Mouse (Mus musculus): Measurements from ENCODE around the gene Lrrc46. TPM values are rescaled to one million over a fixed set of nuclear protein-coding genes. Genes with fewer than 3 reads are reported as not detected.

The Lrrc46 gene
- polyA plus RNA-seq, 1 experiment from 2014 or later: 7.5 TPM

GRCm38 (mm10) chr11:97080291-97080690 lies 39.1 kb upstream of the Lrrc46 start:
- no peak overlapping the region for H3K4me3 ChIP-seq (ENCODE audit: low read depth, low read length)
- no peak overlapping the region for H3K27ac ChIP-seq (ENCODE audit: low read length)
- no peaks in the 10 kb centered on the region for H3K36me3 ChIP-seq (ENCODE audit: insufficient read depth, low read length)
- H3K4me1 ChIP-seq (ENCODE audit: insufficient read depth, low read depth, low read length): no peaks in the 10 kb centered on the region
- WGBS: 25% methylated on average over 9 of the region's 9 CpGs
- TF ChIP-seq EP300 (IDR thresholded peaks at IDR 0.05): no peak
- TF ChIP-seq CTCF (IDR thresholded peaks at IDR 0.05): no peak
- H3K9ac ChIP-seq (replicated peaks; ENCODE audit: low read depth): no peak overlapping the region
- no peaks in the 10 kb centered on the region for H3K27me3 ChIP-seq (replicated peaks; ENCODE audit: insufficient read depth, low read length)
- ATAC-seq: no peak
- H3K4me2 ChIP-seq (replicated peaks; ENCODE audit: low read depth, low read length): no peak overlapping the region
- H3K9me3 ChIP-seq (ENCODE audit: low read length): no peaks in the 10 kb centered on the region
- no peak for DNase-seq (ENCODE audit: low spot score)

GRCm38 (mm10) chr11:97078751-97079150 lies 37.5 kb upstream of the Lrrc46 start:
- no peak overlapping the region for H3K4me2 ChIP-seq (replicated peaks; ENCODE audit: low read depth, low read length)
- DNase-seq (ENCODE audit: low spot score): peak; percentile 55
- WGBS: 47% methylated on average over 4 of the region's 4 CpGs

GRCm38 (mm10) chr11:97074235-97074634 lies 33.0 kb upstream of the Lrrc46 start:
- H3K4me2 ChIP-seq (replicated peaks; ENCODE audit: low read depth, low read length): no peak overlapping the region
- no peaks in the 10 kb centered on the region for H3K4me1 ChIP-seq (ENCODE audit: insufficient read depth, low read depth, low read length)
- H3K27me3 ChIP-seq (replicated peaks; ENCODE audit: insufficient read depth, low read length): no peaks in the 10 kb centered on the region
- DNase-seq (ENCODE audit: low spot score) (peak; percentile 25), ATAC-seq (no peak; the same call in 1 of the 2 replicates)
- H3K4me3 ChIP-seq (ENCODE audit: low read depth, low read length): no peak overlapping the region
- H3K9ac ChIP-seq (replicated peaks; ENCODE audit: low read depth): no peak overlapping the region
- TF ChIP-seq EP300 (IDR thresholded peaks at IDR 0.05): no peak
- no peak for TF ChIP-seq CTCF (IDR thresholded peaks at IDR 0.05)
- H3K27ac ChIP-seq (ENCODE audit: low read length): no peak overlapping the region
- H3K9me3 ChIP-seq (ENCODE audit: low read length): no peaks in the 10 kb centered on the region
- no peaks in the 10 kb centered on the region for H3K36me3 ChIP-seq (ENCODE audit: insufficient read depth, low read length)
- 43% methylated on average over 8 of the region's 8 CpGs for WGBS

More at GRCm38 (mm10) chr11:97078751-97079150, 37.5 kb upstream of the Lrrc46 start:
- ATAC-seq: no peak
- Histone ChIP-seq H3K36me3 (ENCODE audit: insufficient read depth, low read length) (no peaks in the 10 kb centered on the region), H3K9ac (replicated peaks; ENCODE audit: low read depth) (no peak overlapping the region), H3K4me3 (ENCODE audit: low read depth, low read length) (no peak overlapping the region), H3K4me1 (ENCODE audit: insufficient read depth, low read depth, low read length) (no peaks in the 10 kb centered on the region), H3K27me3 (replicated peaks; ENCODE audit: insufficient read depth, low read length) (no peaks in the 10 kb centered on the region), H3K9me3 (ENCODE audit: low read length) (no peaks in the 10 kb centered on the region), H3K27ac (ENCODE audit: low read length) (no peak overlapping the region)
- no peak for TF ChIP-seq CTCF (IDR thresholded peaks at IDR 0.05)
- no peak for TF ChIP-seq EP300 (IDR thresholded peaks at IDR 0.05)

- no peak overlapping the region for H3K9ac ChIP-seq (replicated peaks; ENCODE audit: low read depth)
- H3K9me3 ChIP-seq (ENCODE audit: low read length): no peaks in the 10 kb centered on the region
- DNase-seq (ENCODE audit: low spot score) (peak; percentile 70), ATAC-seq (no peak)
- H3K36me3 ChIP-seq (ENCODE audit: insufficient read depth, low read length): peaks cover 4% of the 10 kb centered on the region; the same call in 1 of the 2 replicates
- no peak overlapping the region for H3K4me2 ChIP-seq (replicated peaks; ENCODE audit: low read depth, low read length)
- H3K4me1 ChIP-seq (ENCODE audit: insufficient read depth, low read depth, low read length): no peaks in the 10 kb centered on the region
- TF ChIP-seq EP300 (IDR thresholded peaks at IDR 0.05) (no peak), CTCF (IDR thresholded peaks at IDR 0.05) (peak; percentile 85)
- H3K27ac ChIP-seq (ENCODE audit: low read length): no peak overlapping the region
- H3K27me3 ChIP-seq (replicated peaks; ENCODE audit: insufficient read depth, low read length): no peaks in the 10 kb centered on the region
- H3K4me3 ChIP-seq (ENCODE audit: low read depth, low read length): no peak overlapping the region
- WGBS: 19% methylated on average over 3 of the region's 3 CpGs
These were observed 31.3 kb upstream of the Lrrc46 start for GRCm38 (mm10) chr11:97072533-97072932.

GRCm38 (mm10) chr11:97071129-97071528 lies 29.9 kb upstream of the Lrrc46 start:
- WGBS: 50% methylated on average over 1 of the region's 1 CpGs
- Histone ChIP-seq H3K4me1 (ENCODE audit: insufficient read depth, low read depth, low read length) (no peaks in the 10 kb centered on the region), H3K4me3 (ENCODE audit: low read depth, low read length) (no peak overlapping the region), H3K27ac (ENCODE audit: low read length) (no peak overlapping the region), H3K27me3 (replicated peaks; ENCODE audit: insufficient read depth, low read length) (no peaks in the 10 kb centered on the region), H3K9me3 (ENCODE audit: low read length) (no peaks in the 10 kb centered on the region), H3K4me2 (replicated peaks; ENCODE audit: low read depth, low read length) (no peak overlapping the region), H3K9ac (replicated peaks; ENCODE audit: low read depth) (no peak overlapping the region), H3K36me3 (ENCODE audit: insufficient read depth, low read length) (peaks cover 8% of the 10 kb centered on the region; the same call in 1 of the 2 replicates)
- ATAC-seq (no peak), DNase-seq (ENCODE audit: low spot score) (no peak)
- TF ChIP-seq CTCF (IDR thresholded peaks at IDR 0.05) (no peak), EP300 (IDR thresholded peaks at IDR 0.05) (no peak)

- DNase-seq (ENCODE audit: low spot score) (no peak), ATAC-seq (no peak)
- WGBS: 64% methylated on average over 2 of the region's 2 CpGs
- no peak overlapping the region for H3K27ac ChIP-seq (ENCODE audit: low read length)
- no peak overlapping the region for H3K4me3 ChIP-seq (ENCODE audit: low read depth, low read length)
- no peaks in the 10 kb centered on the region for H3K9me3 ChIP-seq (ENCODE audit: low read length)
- peaks cover 8% of the 10 kb centered on the region; the same call in 1 of the 2 replicates for H3K36me3 ChIP-seq (ENCODE audit: insufficient read depth, low read length)
- H3K9ac ChIP-seq (replicated peaks; ENCODE audit: low read depth): no peak overlapping the region
- H3K27me3 ChIP-seq (replicated peaks; ENCODE audit: insufficient read depth, low read length): no peaks in the 10 kb centered on the region
- TF ChIP-seq CTCF (IDR thresholded peaks at IDR 0.05) (no peak), EP300 (IDR thresholded peaks at IDR 0.05) (no peak)
- H3K4me2 ChIP-seq (replicated peaks; ENCODE audit: low read depth, low read length): no peak overlapping the region
- no peaks in the 10 kb centered on the region for H3K4me1 ChIP-seq (ENCODE audit: insufficient read depth, low read depth, low read length)
These were observed 28.6 kb upstream of the Lrrc46 start for GRCm38 (mm10) chr11:97069770-97070169.

GRCm38 (mm10) chr11:97069333-97069732 lies 28.1 kb upstream of the Lrrc46 start:
- Histone ChIP-seq H3K4me1 (ENCODE audit: insufficient read depth, low read depth, low read length) (no peaks in the 10 kb centered on the region), H3K9me3 (ENCODE audit: low read length) (no peaks in the 10 kb centered on the region), H3K4me3 (ENCODE audit: low read depth, low read length) (no peak overlapping the region), H3K9ac (replicated peaks; ENCODE audit: low read depth) (no peak overlapping the region), H3K27me3 (replicated peaks; ENCODE audit: insufficient read depth, low read length) (no peaks in the 10 kb centered on the region), H3K4me2 (replicated peaks; ENCODE audit: low read depth, low read length) (no peak overlapping the region), H3K36me3 (ENCODE audit: insufficient read depth, low read length) (peaks cover 8% of the 10 kb centered on the region; the same call in 1 of the 2 replicates), H3K27ac (ENCODE audit: low read length) (no peak overlapping the region)
- 61% methylated on average over 1 of the region's 1 CpGs for WGBS
- no peak for ATAC-seq
- DNase-seq (ENCODE audit: low spot score): no peak
- no peak for TF ChIP-seq EP300 (IDR thresholded peaks at IDR 0.05)
- TF ChIP-seq CTCF (IDR thresholded peaks at IDR 0.05): no peak

Measured in lung, postnatal 0 days (tissue).